Mouse (Mus musculus) heart, embryonic 15.5 days (tissue): ENCODE measurements around the gene Memo1. TPM values are rescaled to one million over a fixed set of nuclear protein-coding genes. Genes with fewer than 3 reads are reported as not detected.

ENCODE experiments used
- ATAC-seq: fragments of 200-750 bp; cut with Nextera tagmentation; replicated peaks from 2 replicates; pipeline ENCODE4 v1.8.0; 2017; ENCODE audit warnings: low read depth, moderate TSS enrichment; ENCODE audit not compliant: insufficient number of reproducible peaks, insufficient read depth, low FRiP score
- H3K27ac ChIP-seq: fragments of 300-500 bp; sonication (generic); 2 replicates; pipeline ENCODE4 v1.5.1; 2015; ENCODE audit warnings: mild to moderate bottlenecking, inconsistent platforms
- H3K27me3 ChIP-seq: fragments of 300-500 bp; sonication (generic); 2 replicates; pipeline ENCODE4 v1.6.1; 2015; ENCODE audit warnings: inconsistent platforms
- H3K36me3 ChIP-seq: fragments of 300-500 bp; sonication (generic); 2 replicates; pipeline ENCODE4 v1.6.1; 2015; ENCODE audit warnings: mild to moderate bottlenecking, inconsistent platforms
- H3K4me1 ChIP-seq: fragments of 300-500 bp; sonication (generic); replicated peaks from 2 replicates; pipeline ENCODE4 v1.6.1; 2015; ENCODE audit warnings: inconsistent platforms
- H3K4me2 ChIP-seq: fragments of 300-500 bp; sonication (generic); 2 replicates; pipeline ENCODE4 v1.6.1; 2015; ENCODE audit warnings: inconsistent platforms, mild to moderate bottlenecking, moderate library complexity
- H3K4me3 ChIP-seq: fragments of 300-500 bp; sonication (generic); 2 replicates; pipeline ENCODE4 v1.5.1; 2015; ENCODE audit warnings: mild to moderate bottlenecking, inconsistent platforms
- H3K9ac ChIP-seq: fragments of 300-500 bp; sonication (generic); 2 replicates; pipeline ENCODE4 v1.6.1; 2015; ENCODE audit warnings: mild to moderate bottlenecking, inconsistent platforms
- H3K9me3 ChIP-seq: fragments of 300-500 bp; sonication (generic); replicated peaks from 2 replicates; pipeline ENCODE4 v1.6.1; 2016; ENCODE audit warnings: inconsistent platforms
- WGBS: fragments of 180-500 bp; shearing (Covaris S2); methylation state at CpG from one replicate; pipeline ENCODE4 v1.1.7; 2015; ENCODE audit warnings: mixed read lengths; 5-methylcytosine and 5-hydroxymethylcytosine counted together
- polyA plus RNA-seq: library from polyadenylated mRNA; unstranded; fragments of >200 nt; fragmentation: Nextera tagmentation; extraction: Ambion mirVana; gene quantifications from 2 replicates; pipeline ENCODE4 v1.2.1, GENCODE M21; 2015

The Memo1 gene
- polyA plus RNA-seq, 1 experiment from 2014 or later, result 59.8 TPM

GRCm38 (mm10) chr17:74272683-74273205, 22.6 kb downstream of the Memo1 start:
- Histone ChIP-seq H3K9ac (no peak overlapping the region), H3K4me1 (peaks cover 17% of the 10 kb centered on the region), H3K9me3 (no peaks in the 10 kb centered on the region), H3K4me2 (no peak overlapping the region), H3K27me3 (no peaks in the 10 kb centered on the region), H3K36me3 (no peaks in the 10 kb centered on the region), H3K4me3 (no peak overlapping the region), H3K27ac (no peak overlapping the region)
- peak; percentile 47; the same call in 1 of the 2 replicates for ATAC-seq
- WGBS, result 69% methylated on average over 16 of the region's 16 CpGs

GRCm38 (mm10) chr17:74271541-74272268, 23.6 kb downstream of the Memo1 start:
- Histone ChIP-seq H3K27me3 (no peaks in the 10 kb centered on the region), H3K9me3 (no peaks in the 10 kb centered on the region), H3K4me1 (peaks cover 17% of the 10 kb centered on the region), H3K27ac (no peak overlapping the region), H3K4me3 (no peak overlapping the region), H3K9ac (no peak overlapping the region), H3K4me2 (no peak overlapping the region), H3K36me3 (no peaks in the 10 kb centered on the region)
- WGBS, result 78% methylated on average over 3 of the region's 3 CpGs
- ATAC-seq, result no peak

GRCm38 (mm10) chr17:74270205-74270604, 25.1 kb downstream of the Memo1 start:
- H3K27me3 ChIP-seq, result no peaks in the 10 kb centered on the region
- no peaks in the 10 kb centered on the region for H3K36me3 ChIP-seq
- H3K4me3 ChIP-seq, result no peak overlapping the region
- H3K9ac ChIP-seq, result no peak overlapping the region
- H3K4me1 ChIP-seq, result peaks cover 25% of the 10 kb centered on the region
- WGBS, result 65% methylated on average over 2 of the region's 2 CpGs
- H3K9me3 ChIP-seq, result no peaks in the 10 kb centered on the region
- no peak overlapping the region for H3K4me2 ChIP-seq
- no peak overlapping the region for H3K27ac ChIP-seq
- ATAC-seq, result no peak

- Histone ChIP-seq H3K27ac (no peak overlapping the region), H3K4me2 (no peak overlapping the region), H3K36me3 (no peaks in the 10 kb centered on the region), H3K9me3 (no peaks in the 10 kb centered on the region), H3K9ac (no peak overlapping the region), H3K27me3 (no peaks in the 10 kb centered on the region), H3K4me3 (no peak overlapping the region), H3K4me1 (peaks cover 35% of the 10 kb centered on the region)
- ATAC-seq, result no peak
- 86% methylated on average over 11 of the region's 11 CpGs for WGBS
Measured at GRCm38 (mm10) chr17:74267415-74268180, 27.7 kb downstream of the Memo1 start.

- peak overlapping the region; percentile 65 for H3K27ac ChIP-seq
- 43% methylated on average over 1 of the region's 1 CpGs for WGBS
- ATAC-seq, result no peak
- no peak overlapping the region for H3K4me2 ChIP-seq
- H3K4me3 ChIP-seq, result no peak overlapping the region
- H3K9me3 ChIP-seq, result no peaks in the 10 kb centered on the region
- H3K27me3 ChIP-seq, result no peaks in the 10 kb centered on the region
- H3K36me3 ChIP-seq, result no peaks in the 10 kb centered on the region
- H3K4me1 ChIP-seq, result peaks cover 27% of the 10 kb centered on the region
- H3K9ac ChIP-seq, result no peak overlapping the region
Measured at GRCm38 (mm10) chr17:74265636-74266035, 29.7 kb downstream of the Memo1 start.

GRCm38 (mm10) chr17:74265156-74265505, 30.2 kb downstream of the Memo1 start:
- Histone ChIP-seq H3K4me2 (no peak overlapping the region), H3K9ac (no peak overlapping the region), H3K4me3 (no peak overlapping the region), H3K36me3 (no peaks in the 10 kb centered on the region), H3K27ac (peak overlapping the region; percentile 65), H3K4me1 (peaks cover 23% of the 10 kb centered on the region), H3K9me3 (no peaks in the 10 kb centered on the region), H3K27me3 (no peaks in the 10 kb centered on the region)
- no peak; the same call in 1 of the 2 replicates for ATAC-seq
- WGBS, result 11% methylated on average over 5 of the region's 5 CpGs

- Histone ChIP-seq H3K9me3 (no peaks in the 10 kb centered on the region), H3K9ac (no peak overlapping the region), H3K27ac (peak overlapping the region; percentile 65), H3K36me3 (no peaks in the 10 kb centered on the region), H3K4me1 (peaks cover 23% of the 10 kb centered on the region), H3K4me3 (no peak overlapping the region), H3K4me2 (no peak overlapping the region), H3K27me3 (no peaks in the 10 kb centered on the region)
- ATAC-seq, result no peak
- WGBS, result 52% methylated on average over 3 of the region's 3 CpGs
Measured at GRCm38 (mm10) chr17:74264333-74265155, 30.8 kb downstream of the Memo1 start.

GRCm38 (mm10) chr17:74262415-74262814, 32.9 kb downstream of the Memo1 start:
- 78% methylated on average over 3 of the region's 3 CpGs for WGBS
- no peak overlapping the region for H3K4me3 ChIP-seq
- 0 out of 2 replicates have a peak, but pooled peaks cover 7% of the 10 kb centered on the region for H3K36me3 ChIP-seq
- H3K27ac ChIP-seq, result no peak overlapping the region
- no peak for ATAC-seq
- H3K9ac ChIP-seq, result no peak overlapping the region
- peaks cover 23% of the 10 kb centered on the region for H3K4me1 ChIP-seq
- no peaks in the 10 kb centered on the region for H3K9me3 ChIP-seq
- H3K4me2 ChIP-seq, result no peak overlapping the region
- no peaks in the 10 kb centered on the region for H3K27me3 ChIP-seq

- no peaks in the 10 kb centered on the region for H3K27me3 ChIP-seq
- 0 out of 2 replicates have a peak, but pooled peaks cover 2% of the 10 kb centered on the region for H3K36me3 ChIP-seq
- no peak overlapping the region for H3K9ac ChIP-seq
- no peak overlapping the region for H3K4me3 ChIP-seq
- WGBS, result 36% methylated on average over 1 of the region's 1 CpGs
- H3K27ac ChIP-seq, result peak overlapping the region; percentile 60
- H3K9me3 ChIP-seq, result no peaks in the 10 kb centered on the region
- no peak overlapping the region for H3K4me2 ChIP-seq
- no peak for ATAC-seq
- H3K4me1 ChIP-seq, result peaks cover 5% of the 10 kb centered on the region
Measured at GRCm38 (mm10) chr17:74245284-74245683, 50.0 kb downstream of the Memo1 start.

- Histone ChIP-seq H3K4me3 (no peak overlapping the region), H3K9me3 (no peaks in the 10 kb centered on the region), H3K4me2 (no peak overlapping the region), H3K27me3 (no peaks in the 10 kb centered on the region), H3K36me3 (peaks cover 9% of the 10 kb centered on the region; the same call in 1 of the 2 replicates), H3K27ac (no peak overlapping the region), H3K4me1 (peaks cover 5% of the 10 kb centered on the region), H3K9ac (no peak overlapping the region)
- ATAC-seq, result no peak
- 49% methylated on average over 3 of the region's 3 CpGs for WGBS
Measured at GRCm38 (mm10) chr17:74242788-74243187, 52.5 kb downstream of the Memo1 start.

GRCm38 (mm10) chr17:74240322-74240721, 55.0 kb downstream of the Memo1 start:
- no peak overlapping the region for H3K4me3 ChIP-seq
- H3K9ac ChIP-seq, result no peak overlapping the region
- no peak overlapping the region for H3K27ac ChIP-seq
- H3K4me2 ChIP-seq, result no peak overlapping the region
- H3K36me3 ChIP-seq, result peaks cover 9% of the 10 kb centered on the region; the same call in 1 of the 2 replicates
- peaks cover 3% of the 10 kb centered on the region for H3K4me1 ChIP-seq
- no peak for ATAC-seq
- H3K27me3 ChIP-seq, result no peaks in the 10 kb centered on the region
- WGBS, result 94% methylated on average over 1 of the region's 1 CpGs
- H3K9me3 ChIP-seq, result no peaks in the 10 kb centered on the region
